Mouse (Mus musculus): Measurements from ENCODE around the gene Plac1. TPM values are rescaled to one million over a fixed set of nuclear protein-coding genes. Genes with fewer than 3 reads are reported as not detected.

The Plac1 gene
- polyA plus RNA-seq, 1 experiment, result not detected

DNA sequence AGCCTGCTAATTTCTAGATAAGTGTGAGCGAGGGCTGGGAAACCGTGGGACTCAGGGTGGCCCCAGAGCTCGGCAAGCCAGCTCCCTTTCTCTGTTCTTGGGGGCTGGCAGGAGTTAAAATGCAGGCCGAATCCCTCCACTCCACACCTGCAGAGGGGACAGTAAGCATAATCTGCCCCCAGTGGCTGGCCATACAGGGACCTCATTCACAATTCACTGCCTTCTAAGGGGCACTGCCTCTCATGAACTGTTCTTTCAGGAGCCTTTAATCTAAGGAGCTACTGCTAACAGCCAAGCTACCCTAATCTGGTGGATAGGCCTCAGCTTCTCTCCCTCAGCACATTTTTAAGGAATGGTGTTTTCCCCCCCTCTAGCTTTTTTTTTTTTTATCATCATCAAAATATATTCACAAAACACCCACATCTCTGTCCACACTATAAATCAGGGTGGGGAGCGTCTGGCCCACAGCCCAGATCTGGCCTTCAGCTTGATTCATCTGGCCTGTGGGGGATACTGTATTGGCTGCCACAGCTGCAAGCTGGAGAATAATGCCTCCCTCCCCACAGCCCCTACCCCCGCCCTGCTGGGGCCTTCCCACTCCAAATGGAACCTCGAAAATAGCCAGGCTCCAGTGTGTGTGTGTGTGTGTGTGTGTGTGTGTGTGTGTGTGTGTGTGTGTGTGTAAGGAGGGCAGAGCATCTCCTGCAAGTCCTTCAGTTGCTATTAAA is 28.0 kb downstream of the Plac1 start:
- peaks cover 9% of the 10 kb centered on the region; the same call in 1 of the 2 replicates for H3K4me1 ChIP-seq (ENCODE audit: control insufficient read depth, insufficient read depth, low read length)
- TF ChIP-seq POLR2A (IDR thresholded peaks at IDR 0.05; ENCODE audit: insufficient read depth, low read depth, low read length) (no peak), CTCF (IDR thresholded peaks at IDR 0.05; ENCODE audit: insufficient read depth, low read depth, low read length) (no peak)
- no peak overlapping the region for H3K27ac ChIP-seq (ENCODE audit: insufficient read depth, low read depth, low read length)
- H3K4me3 ChIP-seq (ENCODE audit: insufficient read depth, low read depth, low read length), result no peak overlapping the region
- 61% methylated on average over 7 of the region's 7 CpGs for WGBS

DNA sequence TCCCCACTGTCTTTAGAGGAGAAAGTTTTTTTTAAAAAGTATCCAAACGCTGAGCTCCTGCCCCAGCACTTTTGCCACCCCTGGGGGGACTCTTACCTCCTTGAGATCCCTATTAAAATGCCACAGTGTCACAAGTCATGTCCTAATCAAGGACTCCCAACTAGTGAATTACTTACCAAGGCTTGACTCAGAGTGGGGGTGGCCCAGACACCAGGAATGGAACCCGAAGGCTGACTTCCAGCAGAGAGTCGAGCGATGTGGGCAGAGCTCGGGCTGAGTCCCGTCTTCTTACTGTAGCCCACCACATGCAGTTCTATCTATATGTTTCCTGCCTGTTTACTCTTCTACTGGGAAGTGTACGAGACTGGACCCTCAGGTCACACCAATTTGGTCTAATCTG is 30.5 kb downstream of the Plac1 start:
- WGBS, result 57% methylated on average over 7 of the region's 7 CpGs
- no peak overlapping the region for H3K4me3 ChIP-seq (ENCODE audit: insufficient read depth, low read depth, low read length)
- TF ChIP-seq POLR2A (IDR thresholded peaks at IDR 0.05; ENCODE audit: insufficient read depth, low read depth, low read length), result no peak
- no peak for TF ChIP-seq CTCF (IDR thresholded peaks at IDR 0.05; ENCODE audit: insufficient read depth, low read depth, low read length)
- H3K4me1 ChIP-seq (ENCODE audit: control insufficient read depth, insufficient read depth, low read length), result peaks cover 9% of the 10 kb centered on the region; the same call in 1 of the 2 replicates
- no peak overlapping the region for H3K27ac ChIP-seq (ENCODE audit: insufficient read depth, low read depth, low read length)

DNA sequence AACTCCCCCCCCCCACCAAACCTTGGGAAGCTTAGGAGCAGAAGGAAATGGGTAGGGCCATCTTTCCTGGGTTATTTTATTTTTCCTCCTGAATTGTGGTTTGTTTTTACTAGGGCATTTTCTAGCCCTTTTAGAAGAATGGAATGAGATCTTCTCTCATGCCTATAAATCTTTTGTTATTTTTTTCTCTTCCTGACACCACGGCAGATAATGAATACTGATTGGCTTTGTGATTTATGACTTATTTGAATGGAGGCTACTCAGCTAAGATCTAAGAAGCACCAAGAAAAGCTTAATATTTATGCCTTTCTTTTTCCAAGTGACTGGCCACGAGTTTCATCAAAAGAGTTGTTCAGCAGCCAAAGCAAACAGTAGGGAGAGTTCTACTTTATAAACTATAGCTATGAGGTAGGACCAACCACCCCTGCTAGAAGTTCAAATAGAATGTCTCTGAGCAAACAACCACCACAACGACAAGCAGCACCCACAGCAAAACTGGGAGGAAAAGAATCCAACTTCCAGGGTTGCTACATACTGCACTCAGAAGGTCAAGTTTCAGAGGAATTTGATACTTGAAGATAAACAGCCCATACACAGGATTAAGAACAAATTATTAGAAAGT is 35.1 kb downstream of the Plac1 start:
- Histone ChIP-seq H3K27ac (ENCODE audit: insufficient read depth, low read depth, low read length) (no peak overlapping the region), H3K4me1 (ENCODE audit: control insufficient read depth, insufficient read depth, low read length) (no peaks in the 10 kb centered on the region; the same call in 1 of the 2 replicates), H3K4me3 (ENCODE audit: insufficient read depth, low read depth, low read length) (no peak overlapping the region)
- TF ChIP-seq POLR2A (IDR thresholded peaks at IDR 0.05; ENCODE audit: insufficient read depth, low read depth, low read length) (no peak), CTCF (IDR thresholded peaks at IDR 0.05; ENCODE audit: insufficient read depth, low read depth, low read length) (no peak)
- WGBS, result 63% methylated on average over 3 of the region's 3 CpGs

DNA sequence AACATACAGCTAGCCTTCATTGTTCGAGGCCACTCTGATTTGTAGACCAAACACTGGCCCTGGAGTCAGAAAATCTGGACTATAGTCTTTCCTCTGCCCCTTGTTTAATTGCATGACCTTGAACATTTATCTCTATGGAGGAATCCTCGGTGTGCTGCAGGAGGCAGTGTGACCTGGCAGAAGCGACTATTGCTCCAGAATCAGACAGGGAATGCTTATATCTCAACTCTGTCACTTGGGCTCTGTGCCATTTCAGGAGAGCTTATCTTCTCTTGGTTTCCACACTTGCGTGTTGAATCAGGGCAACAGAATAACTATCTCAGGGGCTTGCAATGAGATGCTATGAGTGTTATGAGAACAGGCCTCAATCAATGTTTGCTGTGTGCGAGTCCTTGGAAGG is 38.3 kb downstream of the Plac1 start:
- Histone ChIP-seq H3K27ac (ENCODE audit: insufficient read depth, low read depth, low read length) (no peak overlapping the region), H3K4me1 (ENCODE audit: control insufficient read depth, insufficient read depth, low read length) (no peaks in the 10 kb centered on the region), H3K4me3 (ENCODE audit: insufficient read depth, low read depth, low read length) (no peak overlapping the region)
- TF ChIP-seq POLR2A (IDR thresholded peaks at IDR 0.05; ENCODE audit: insufficient read depth, low read depth, low read length) (no peak), CTCF (IDR thresholded peaks at IDR 0.05; ENCODE audit: insufficient read depth, low read depth, low read length) (no peak)
- WGBS, result 90% methylated on average over 5 of the region's 5 CpGs

DNA sequence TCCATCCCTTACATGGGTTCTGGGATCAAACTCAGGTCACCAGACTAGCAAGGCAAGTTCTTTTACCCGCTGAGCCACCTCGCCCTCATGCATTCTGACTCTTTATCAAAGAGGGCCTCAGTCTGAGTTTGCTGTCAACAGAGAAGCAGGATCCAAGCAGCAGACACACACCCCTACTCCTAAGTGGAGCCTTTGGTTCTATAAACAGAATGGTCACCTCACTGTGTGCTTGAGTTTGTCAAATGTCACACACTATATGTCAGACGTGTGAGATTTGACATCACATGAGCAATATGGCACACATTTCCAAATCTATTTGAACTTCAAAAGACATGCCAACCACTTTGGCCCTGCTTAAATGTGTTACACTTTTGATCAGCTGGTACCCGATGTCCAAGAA is 42.2 kb downstream of the Plac1 start:
- Histone ChIP-seq H3K27ac (ENCODE audit: insufficient read depth, low read depth, low read length) (no peak overlapping the region), H3K4me3 (ENCODE audit: insufficient read depth, low read depth, low read length) (no peak overlapping the region), H3K4me1 (ENCODE audit: control insufficient read depth, insufficient read depth, low read length) (no peaks in the 10 kb centered on the region)
- TF ChIP-seq POLR2A (IDR thresholded peaks at IDR 0.05; ENCODE audit: insufficient read depth, low read depth, low read length) (no peak), CTCF (IDR thresholded peaks at IDR 0.05; ENCODE audit: insufficient read depth, low read depth, low read length) (no peak)
- 82% methylated on average over 4 of the region's 4 CpGs for WGBS

DNA sequence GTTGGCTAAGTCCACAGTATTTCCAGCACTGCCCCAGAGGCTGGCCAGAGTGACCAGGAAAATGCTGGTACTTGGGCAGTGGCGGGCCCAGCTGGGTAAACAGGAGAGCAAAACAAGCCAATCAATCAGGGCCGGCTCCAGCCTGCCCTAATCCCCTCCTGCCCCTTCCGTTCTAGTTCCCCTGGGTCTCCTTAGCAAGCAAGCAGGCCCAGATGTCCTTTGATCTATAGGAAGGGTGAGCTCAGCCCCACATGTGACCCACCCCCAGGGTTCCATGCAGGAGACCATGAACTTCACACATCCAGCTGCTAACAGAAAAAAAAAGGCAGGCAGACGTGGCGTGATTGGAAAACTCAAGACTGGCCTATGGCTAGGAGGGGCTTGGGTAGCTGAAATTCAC is 43.5 kb downstream of the Plac1 start:
- H3K4me1 ChIP-seq (ENCODE audit: control insufficient read depth, insufficient read depth, low read length), result no peaks in the 10 kb centered on the region
- WGBS, result 66% methylated on average over 5 of the region's 5 CpGs
- no peak overlapping the region for H3K27ac ChIP-seq (ENCODE audit: insufficient read depth, low read depth, low read length)
- no peak overlapping the region for H3K4me3 ChIP-seq (ENCODE audit: insufficient read depth, low read depth, low read length)
- TF ChIP-seq POLR2A (IDR thresholded peaks at IDR 0.05; ENCODE audit: insufficient read depth, low read depth, low read length) (no peak), CTCF (IDR thresholded peaks at IDR 0.05; ENCODE audit: insufficient read depth, low read depth, low read length) (no peak)

DNA sequence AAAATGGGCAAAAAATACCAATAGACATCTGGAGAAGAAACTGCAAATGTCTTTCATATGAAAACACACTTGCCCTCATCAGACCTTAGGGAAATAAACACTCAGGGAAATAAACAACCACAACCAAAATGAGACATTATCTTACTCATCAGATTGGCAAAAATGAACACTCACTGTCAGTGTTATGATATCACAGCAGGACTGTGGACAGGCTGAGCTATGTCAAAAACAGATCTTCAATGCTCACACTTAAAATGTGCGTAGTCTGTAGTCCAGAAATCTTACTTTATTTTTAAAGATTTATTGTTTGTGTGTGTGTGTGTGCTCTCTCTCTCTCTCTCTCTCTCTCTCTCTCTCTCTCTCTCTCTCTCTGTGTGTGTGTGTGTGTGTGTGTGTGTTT is 51.2 kb downstream of the Plac1 start:
- H3K4me1 ChIP-seq (ENCODE audit: control insufficient read depth, insufficient read depth, low read length), result no peaks in the 10 kb centered on the region
- 94% methylated on average over 1 of the region's 1 CpGs for WGBS
- H3K27ac ChIP-seq (ENCODE audit: insufficient read depth, low read depth, low read length), result no peak overlapping the region
- no peak overlapping the region for H3K4me3 ChIP-seq (ENCODE audit: insufficient read depth, low read depth, low read length)
- TF ChIP-seq CTCF (IDR thresholded peaks at IDR 0.05; ENCODE audit: insufficient read depth, low read depth, low read length) (no peak), POLR2A (IDR thresholded peaks at IDR 0.05; ENCODE audit: insufficient read depth, low read depth, low read length) (no peak)

DNA sequence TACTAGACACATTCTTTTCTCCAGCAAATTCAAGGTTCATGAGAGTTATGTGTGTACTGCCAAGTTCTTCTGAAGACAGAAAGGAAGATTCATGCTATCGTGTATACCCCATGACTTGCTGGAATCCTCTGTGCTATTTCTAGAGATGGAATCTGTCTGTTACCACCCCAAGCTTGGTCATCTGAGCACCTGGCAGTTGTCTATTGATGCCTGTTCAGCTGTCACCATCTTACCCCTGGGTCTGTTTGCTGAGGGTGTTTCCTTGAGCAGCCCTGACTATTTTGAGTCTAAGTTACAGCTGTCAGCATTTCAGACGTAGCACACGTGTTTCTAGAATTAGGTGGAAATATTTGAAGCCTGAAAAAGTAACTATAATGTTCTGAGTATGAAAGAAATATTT is 60.1 kb downstream of the Plac1 start:
- 81% methylated on average over 3 of the region's 3 CpGs for WGBS
- TF ChIP-seq CTCF (IDR thresholded peaks at IDR 0.05; ENCODE audit: insufficient read depth, low read depth, low read length), result no peak
- no peak for TF ChIP-seq POLR2A (IDR thresholded peaks at IDR 0.05; ENCODE audit: insufficient read depth, low read depth, low read length)
- Histone ChIP-seq H3K4me1 (ENCODE audit: control insufficient read depth, insufficient read depth, low read length) (no peaks in the 10 kb centered on the region), H3K4me3 (ENCODE audit: insufficient read depth, low read depth, low read length) (no peak overlapping the region), H3K27ac (ENCODE audit: insufficient read depth, low read depth, low read length) (no peak overlapping the region)

DNA sequence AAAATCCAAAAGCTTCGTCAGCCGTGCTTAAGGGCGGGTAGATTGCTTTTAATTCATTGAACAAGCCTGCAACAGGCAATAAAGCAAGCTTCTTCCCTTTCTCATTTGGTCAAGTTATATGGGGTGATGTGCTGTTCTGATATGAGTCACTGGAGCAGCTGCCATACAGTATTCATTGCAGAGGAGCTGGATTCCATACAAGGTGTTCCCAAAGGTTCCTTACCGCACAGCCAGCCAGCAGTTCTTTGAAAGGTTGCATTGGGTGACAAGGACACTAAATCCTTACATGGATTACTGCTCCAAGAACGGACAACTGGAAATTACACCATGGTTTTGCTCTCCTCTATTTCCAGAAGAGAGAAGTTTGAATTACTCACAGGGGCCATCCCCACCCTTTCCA is 63.6 kb downstream of the Plac1 start:
- Histone ChIP-seq H3K4me1 (ENCODE audit: control insufficient read depth, insufficient read depth, low read length) (no peaks in the 10 kb centered on the region), H3K27ac (ENCODE audit: insufficient read depth, low read depth, low read length) (no peak overlapping the region), H3K4me3 (ENCODE audit: insufficient read depth, low read depth, low read length) (no peak overlapping the region)
- 91% methylated on average over 5 of the region's 5 CpGs for WGBS
- TF ChIP-seq CTCF (IDR thresholded peaks at IDR 0.05; ENCODE audit: insufficient read depth, low read depth, low read length) (no peak), POLR2A (IDR thresholded peaks at IDR 0.05; ENCODE audit: insufficient read depth, low read depth, low read length) (no peak)
